Comparison of ENCODE assay signal across 22 mouse cellular contexts in genomic region chr7:136457171-136457570, GRCm38 (mm10).
A peak's percentile ranks its signal among the peaks of the same experiment; 100 is the strongest.
DNase-seq lines count a peak whose midpoint lies in the region; ATAC-seq and TF ChIP-seq lines count a peak whose summit lies in the region.
"Had no signal": no experiment of that assay in that cellular context is flagged by ENCODE, and none has a peak within 500 bp of the region (broad histone marks: within the 10 kb centered on the region; RNA-seq: fewer than 3 reads in every experiment).

No protein-coding gene starts in this region.

- peak; percentile 35 for DNase-seq in embryo, embryonic 10.5 days (ENCODE audit: low spot score)
- peak; percentile 24 for DNase-seq in embryo, embryonic 9.5 days (ENCODE audit: extremely low spot score)
- DNase-seq in yolk sac, embryonic 10.5 days (ENCODE audit: low spot score): peak; percentile 67
- no peak for DNase-seq in gastrocnemius, postnatal 10 days
- no peak for DNase-seq in adipocyte (ENCODE audit: low spot score)
- DNase-seq in forebrain, embryonic 14.5 days (ENCODE audit: low spot score): no peak
- DNase-seq: adrenal gland, adult 8-10 months; adrenal gland, postnatal 25 days; cerebellum, adult 11-12 months; cerebellum, adult 8-10 months; cerebellum, postnatal 10 days; cerebellum, postnatal 36 days; gastrocnemius, postnatal 36 days; heart, adult 2 months; heart, postnatal 14 days; heart, postnatal 4 days had no signal

- peak; percentile 32; the same call in 1 of the 2 replicates for ATAC-seq in intestine, postnatal 0 days
- ATAC-seq in forebrain, embryonic 14.5 days: no peak
- ATAC-seq: CD4-positive, CD25-positive, alpha-beta regulatory T cell, adult 4 months; forebrain, embryonic 15.5 days; hindbrain, embryonic 16.5 days had no signal

- H3K9ac ChIP-seq in intestine, postnatal 0 days (ENCODE audit: low read depth, low read length): no peak overlapping the region
- no peak overlapping the region for H3K9ac ChIP-seq in forebrain, embryonic 14.5 days (ENCODE audit: low read length)
- H3K9ac ChIP-seq: forebrain, embryonic 15.5 days; heart, embryonic 13.5 days had no signal

- peak overlapping the region; percentile 68 for H3K27ac ChIP-seq in intestine, postnatal 0 days (ENCODE audit: low read depth, low read length)
- H3K27ac ChIP-seq in forebrain, embryonic 14.5 days (ENCODE audit: low read depth, low read length): no peak overlapping the region
- H3K27ac ChIP-seq: forebrain, embryonic 15.5 days; heart, adult 2 months; heart, embryonic 10.5 days; heart, embryonic 13.5 days had no signal

- H3K4me3 ChIP-seq in intestine, postnatal 0 days (ENCODE audit: low read depth, low read length): no peak overlapping the region
- no peak overlapping the region for H3K4me3 ChIP-seq in forebrain, embryonic 14.5 days (ENCODE audit: low read depth, low read length)
- H3K4me3 ChIP-seq: forebrain, embryonic 15.5 days; heart, adult 2 months; heart, embryonic 10.5 days; heart, embryonic 13.5 days had no signal

- TF ChIP-seq CTCF in intestine, postnatal 0 days (IDR thresholded peaks at IDR 0.05; ENCODE audit: low read depth): no peak

- H3K9me3 ChIP-seq in intestine, postnatal 0 days (ENCODE audit: control insufficient read depth): no peaks in the 10 kb centered on the region
- H3K9me3 ChIP-seq in forebrain, embryonic 14.5 days (replicated peaks; ENCODE audit: control insufficient read depth, low read length): no peaks in the 10 kb centered on the region
- H3K9me3 ChIP-seq: forebrain, embryonic 15.5 days; heart, embryonic 10.5 days; heart, embryonic 13.5 days had no signal

- 31% methylated on average over 7 of the region's 7 CpGs for WGBS in intestine, postnatal 0 days
- WGBS in forebrain, embryonic 14.5 days: 71% methylated on average over 7 of the region's 7 CpGs

- H3K4me2 ChIP-seq in intestine, postnatal 0 days (replicated peaks; ENCODE audit: low read depth): no peak overlapping the region
- H3K4me2 ChIP-seq in forebrain, embryonic 14.5 days (ENCODE audit: low read length): no peak overlapping the region
- H3K4me2 ChIP-seq: forebrain, embryonic 15.5 days; heart, embryonic 13.5 days had no signal

- peaks cover 7% of the 10 kb centered on the region; the same call in 1 of the 2 replicates for H3K4me1 ChIP-seq in intestine, postnatal 0 days (replicated peaks; ENCODE audit: control insufficient read depth, insufficient read depth, low read length)
- H3K4me1 ChIP-seq in forebrain, embryonic 14.5 days (ENCODE audit: control insufficient read depth, insufficient read depth, low read length): no peaks in the 10 kb centered on the region
- H3K4me1 ChIP-seq: forebrain, embryonic 15.5 days; heart, embryonic 13.5 days had no signal

- H3K27me3 ChIP-seq in intestine, postnatal 0 days (replicated peaks; ENCODE audit: control insufficient read depth, insufficient read depth, low read length): 0 out of 2 replicates have a peak, but pooled peaks cover 4% of the 10 kb centered on the region
- no peaks in the 10 kb centered on the region for H3K27me3 ChIP-seq in forebrain, embryonic 14.5 days (replicated peaks; ENCODE audit: control insufficient read depth, insufficient read depth, low read length)
- H3K27me3 ChIP-seq: forebrain, embryonic 15.5 days had no signal

- no peaks in the 10 kb centered on the region for H3K36me3 ChIP-seq in intestine, postnatal 0 days (ENCODE audit: control insufficient read depth, insufficient read depth)
- H3K36me3 ChIP-seq in forebrain, embryonic 14.5 days (ENCODE audit: control insufficient read depth, insufficient read depth, low read length): no peaks in the 10 kb centered on the region
- H3K36me3 ChIP-seq: forebrain, embryonic 15.5 days; heart, embryonic 10.5 days; heart, embryonic 13.5 days had no signal

Comparison
In these comparisons a context has a peak if more than half of its experiments do, and no peak if none do; other contexts are left out.
1. DNase-seq: peak in embryo, embryonic 10.5 days (single experiment), embryo, embryonic 9.5 days (single experiment) and yolk sac, embryonic 10.5 days (single experiment); none in gastrocnemius, postnatal 10 days (single experiment), adipocyte (single experiment) and forebrain, embryonic 14.5 days (single experiment).